Mouse (Mus musculus) megakaryocyte, embryonic 14.5 days (primary cell): ENCODE results near the gene Rimbp3.

ENCODE experiments used
- FLI1 ChIP-seq: IDR thresholded peaks from 2 replicates; pipeline ENCODE4 v1.6.1; 2012; ENCODE audit warnings: low read length, inconsistent platforms, mixed read lengths
- GATA1 ChIP-seq: IDR thresholded peaks from 3 replicates; pipeline ENCODE4 v1.6.1; 2012; ENCODE audit warnings: mixed read lengths, low read length, inconsistent platforms, borderline replicate concordance

GRCm38 (mm10) chr16:17168049-17168448 is 40.4 kb upstream of the Rimbp3 start:
- no peak for TF ChIP-seq GATA1
- no peak for TF ChIP-seq FLI1
